Mouse (Mus musculus) stomach, embryonic 15.5 days (tissue): ENCODE measurements around the gene Upf3b. TPM values are rescaled to one million over a fixed set of nuclear protein-coding genes. Genes with fewer than 3 reads are reported as not detected.
"Not testable (repeated sequence)": the region's sequence is repeated elsewhere in the genome, so short reads cannot be mapped to it uniquely, and the experiment has no call there.

Source experiments
- ATAC-seq: fragments of 200-750 bp; cut with Nextera tagmentation; 2 replicates; pipeline ENCODE4 v1.8.0; 2017; ENCODE audit warnings: low read depth, moderate number of reproducible peaks, moderate TSS enrichment; ENCODE audit not compliant: insufficient read depth, low FRiP score
- H3K27ac ChIP-seq: fragments of 300-500 bp; sonication (generic); 2 replicates; pipeline ENCODE4 v1.5.1; 2015; ENCODE audit warnings: mild to moderate bottlenecking, inconsistent platforms
- H3K27me3 ChIP-seq: fragments of 300-500 bp; sonication (generic); replicated peaks from 2 replicates; pipeline ENCODE4 v1.6.1; 2015; ENCODE audit warnings: inconsistent platforms
- H3K36me3 ChIP-seq: fragments of 300-500 bp; sonication (generic); 2 replicates; pipeline ENCODE4 v1.6.1; 2015; ENCODE audit warnings: inconsistent platforms
- H3K4me1 ChIP-seq: fragments of 300-500 bp; sonication (generic); 2 replicates; pipeline ENCODE4 v1.6.1; 2015; ENCODE audit warnings: inconsistent platforms
- H3K4me2 ChIP-seq: fragments of 300-500 bp; sonication (generic); 2 replicates; pipeline ENCODE4 v1.6.1; 2015; ENCODE audit warnings: mild to moderate bottlenecking, inconsistent platforms
- H3K4me3 ChIP-seq: fragments of 300-500 bp; sonication (generic); replicated peaks from 2 replicates; pipeline ENCODE4 v1.5.1; 2015; ENCODE audit warnings: inconsistent platforms
- H3K9ac ChIP-seq: fragments of 300-500 bp; sonication (generic); 2 replicates; pipeline ENCODE4 v1.6.1; 2015; ENCODE audit warnings: inconsistent platforms
- H3K9me3 ChIP-seq: fragments of 300-500 bp; sonication (generic); 2 replicates; pipeline ENCODE4 v1.6.1; 2016; ENCODE audit warnings: inconsistent platforms
- WGBS: fragments of 180-500 bp; shearing (Covaris S2); methylation state at CpG from one replicate; pipeline ENCODE4 v1.1.7; 2015; 5-methylcytosine and 5-hydroxymethylcytosine counted together
- polyA plus RNA-seq: library from polyadenylated mRNA; unstranded; fragments of >200 nt; fragmentation: Nextera tagmentation; extraction: Ambion mirVana; gene quantifications from 2 replicates; pipeline ENCODE4 v1.2.1, GENCODE M21; 2015

Gene Upf3b
- polyA plus RNA-seq, 1 experiment from 2014 or later: 22.3 TPM

GRCm38 (mm10) chrX:37103826-37104225, 6.3 kb downstream of the Upf3b start:
- no peaks in the 10 kb centered on the region for H3K36me3 ChIP-seq
- H3K4me3 ChIP-seq: no peak overlapping the region
- WGBS: 77% methylated on average over 2 of the region's 2 CpGs
- H3K27ac ChIP-seq: no peak overlapping the region
- no peaks in the 10 kb centered on the region for H3K27me3 ChIP-seq
- no peak overlapping the region for H3K9ac ChIP-seq
- H3K9me3 ChIP-seq: no peaks in the 10 kb centered on the region
- no peak for ATAC-seq
- H3K4me1 ChIP-seq: no peaks in the 10 kb centered on the region
- no peak overlapping the region for H3K4me2 ChIP-seq

GRCm38 (mm10) chrX:37098681-37099080, 11.4 kb downstream of the Upf3b start:
- Histone ChIP-seq H3K4me2 (no peak overlapping the region), H3K27me3 (no peaks in the 10 kb centered on the region), H3K9me3 (no peaks in the 10 kb centered on the region), H3K27ac (no peak overlapping the region), H3K9ac (no peak overlapping the region), H3K36me3 (no peaks in the 10 kb centered on the region), H3K4me1 (no peaks in the 10 kb centered on the region), H3K4me3 (no peak overlapping the region)
- 86% methylated on average over 3 of the region's 3 CpGs for WGBS
- no peak for ATAC-seq

- H3K27ac ChIP-seq: no peak overlapping the region
- WGBS: 90% methylated on average over 11 of the region's 11 CpGs
- H3K4me1 ChIP-seq: no peaks in the 10 kb centered on the region
- no peaks in the 10 kb centered on the region for H3K9me3 ChIP-seq
- no peaks in the 10 kb centered on the region for H3K27me3 ChIP-seq
- H3K4me3 ChIP-seq: no peak overlapping the region
- no peaks in the 10 kb centered on the region for H3K36me3 ChIP-seq
- H3K9ac ChIP-seq: no peak overlapping the region
- no peak for ATAC-seq
- no peak overlapping the region for H3K4me2 ChIP-seq
These were observed 14.9 kb downstream of the Upf3b start for GRCm38 (mm10) chrX:37095106-37095768.

- ATAC-seq: no peak
- Histone ChIP-seq H3K36me3 (no peaks in the 10 kb centered on the region), H3K4me1 (no peaks in the 10 kb centered on the region), H3K9ac (no peak overlapping the region), H3K27me3 (no peaks in the 10 kb centered on the region), H3K9me3 (no peaks in the 10 kb centered on the region), H3K27ac (no peak overlapping the region), H3K4me2 (no peak overlapping the region), H3K4me3 (no peak overlapping the region)
- WGBS: 75% methylated on average over 3 of the region's 3 CpGs
These were observed 18.7 kb downstream of the Upf3b start for GRCm38 (mm10) chrX:37091457-37091856.

GRCm38 (mm10) chrX:37088778-37089177, 21.3 kb downstream of the Upf3b start:
- 86% methylated on average over 1 of the region's 1 CpGs for WGBS
- Histone ChIP-seq H3K9ac (no peak overlapping the region), H3K4me3 (no peak overlapping the region), H3K9me3 (no peaks in the 10 kb centered on the region), H3K36me3 (no peaks in the 10 kb centered on the region), H3K4me2 (no peak overlapping the region), H3K4me1 (no peaks in the 10 kb centered on the region), H3K27ac (no peak overlapping the region), H3K27me3 (no peaks in the 10 kb centered on the region)
- ATAC-seq: no peak

- Histone ChIP-seq H3K9ac (no peak overlapping the region; the same call in 1 of the 2 replicates), H3K4me1 (no peaks in the 10 kb centered on the region), H3K9me3 (no peaks in the 10 kb centered on the region), H3K36me3 (0 out of 2 replicates have a peak, but pooled peaks cover 2% of the 10 kb centered on the region), H3K27ac (peak overlapping the region; percentile 91), H3K27me3 (no peaks in the 10 kb centered on the region), H3K4me3 (peak overlapping the region; percentile 55), H3K4me2 (peak overlapping the region; percentile 43)
- ATAC-seq: no peak
- WGBS: 24% methylated on average over 9 of the region's 9 CpGs
These were observed 24.5 kb downstream of the Upf3b start for GRCm38 (mm10) chrX:37085665-37086064.

- Histone ChIP-seq H3K27me3 (no peaks in the 10 kb centered on the region), H3K4me3 (peak within 1 kb of the TSS; percentile 55), H3K4me2 (peak within 1 kb of the TSS; percentile 56), H3K27ac (peak within 1 kb of the TSS; percentile 91), H3K36me3 (0 out of 2 replicates have a peak, but pooled peaks cover 2% of the 10 kb centered on the region), H3K9me3 (no peaks in the 10 kb centered on the region), H3K4me1 (no peaks in the 10 kb centered on the region), H3K9ac (peak within 1 kb of the TSS; percentile 46)
- peak; percentile 92 for ATAC-seq
- WGBS: 16% methylated on average over 38 of the region's 38 CpGs
These were observed 25.0 kb downstream of the Upf3b start, which contains the start of gene Rpl39 for GRCm38 (mm10) chrX:37084927-37085660. TSS of gene Rpl39 (minus strand) at chrX:37085402.

- Histone ChIP-seq H3K4me1 (no peaks in the 10 kb centered on the region), H3K4me3 (peak overlapping the region; percentile 55), H3K27me3 (no peaks in the 10 kb centered on the region), H3K4me2 (peak overlapping the region; percentile 56), H3K27ac (peak overlapping the region; percentile 91), H3K9ac (peak overlapping the region; percentile 46), H3K36me3 (0 out of 2 replicates have a peak, but pooled peaks cover 2% of the 10 kb centered on the region), H3K9me3 (no peaks in the 10 kb centered on the region)
- ATAC-seq: no peak
- 14% methylated on average over 19 of the region's 19 CpGs for WGBS
These were observed 25.7 kb downstream of the Upf3b start for GRCm38 (mm10) chrX:37084318-37084926.

- WGBS: 59% methylated on average over 6 of the region's 6 CpGs
- ATAC-seq: no peak
- H3K27me3 ChIP-seq: no peaks in the 10 kb centered on the region
These were observed 28.9 kb downstream of the Upf3b start for GRCm38 (mm10) chrX:37081194-37081593.

GRCm38 (mm10) chrX:37080345-37080744, 29.8 kb downstream of the Upf3b start:
- H3K4me2 ChIP-seq, H3K4me1 ChIP-seq, H3K27me3 ChIP-seq, H3K9me3 ChIP-seq, H3K27ac ChIP-seq, ATAC-seq, H3K36me3 ChIP-seq, H3K4me3 ChIP-seq, H3K9ac ChIP-seq: not testable (repeated sequence)
- WGBS: 58% methylated on average over 4 of the region's 4 CpGs

More at GRCm38 (mm10) chrX:37081194-37081593, 28.9 kb downstream of the Upf3b start:
- Histone ChIP-seq H3K27ac (no peak overlapping the region), H3K4me1 (no peaks in the 10 kb centered on the region), H3K36me3 (0 out of 2 replicates have a peak, but pooled peaks cover 2% of the 10 kb centered on the region), H3K4me2 (no peak overlapping the region), H3K9me3 (no peaks in the 10 kb centered on the region), H3K4me3 (no peak overlapping the region), H3K9ac (no peak overlapping the region)

- Histone ChIP-seq H3K4me3 (no peak overlapping the region), H3K9me3 (no peaks in the 10 kb centered on the region), H3K27ac (no peak overlapping the region), H3K36me3 (no peaks in the 10 kb centered on the region), H3K27me3 (no peaks in the 10 kb centered on the region), H3K4me2 (no peak overlapping the region), H3K4me1 (no peaks in the 10 kb centered on the region), H3K9ac (no peak overlapping the region)
- 67% methylated on average over 8 of the region's 8 CpGs for WGBS
- ATAC-seq: no peak
These were observed 33.5 kb downstream of the Upf3b start for GRCm38 (mm10) chrX:37076651-37077050.
